Mouse (Mus musculus) midbrain, postnatal 0 days (tissue): ENCODE data around the gene Dhx16. TPM values are rescaled to one million over a fixed set of nuclear protein-coding genes. Genes with fewer than 3 reads are reported as not detected.

ENCODE experiments used
- ATAC-seq: fragments of 200-750 bp; cut with Nextera tagmentation; 2 replicates; pipeline ENCODE4 v1.8.0; 2017; ENCODE audit warnings: moderate number of reproducible peaks, mild to moderate bottlenecking, moderate TSS enrichment, moderate library complexity; ENCODE audit not compliant: low FRiP score
- DNase-seq: peaks from one replicate; pipeline ENCODE4 v3.0.0-alpha.2; 2015; ENCODE audit warnings: low spot score
- H3K27ac ChIP-seq: fragments of 300-500 bp; sonication (generic); 2 replicates; pipeline ENCODE4 v1.5.1; 2014; ENCODE audit warnings: low read depth, mild to moderate bottlenecking, low read length, mixed read lengths
- H3K27me3 ChIP-seq: fragments of 300-500 bp; sonication (generic); 2 replicates; pipeline ENCODE4 v1.6.1; 2014; ENCODE audit warnings: low read length, control low read depth, mixed read lengths; ENCODE audit not compliant: insufficient read depth
- H3K36me3 ChIP-seq: fragments of 300-500 bp; sonication (generic); 2 replicates; pipeline ENCODE4 v1.6.1; 2014; ENCODE audit warnings: low read length, control low read depth, mixed read lengths; ENCODE audit not compliant: insufficient read depth
- H3K4me1 ChIP-seq: fragments of 300-500 bp; sonication (generic); 2 replicates; pipeline ENCODE4 v1.6.1; 2014; ENCODE audit warnings: mild to moderate bottlenecking, control low read depth, antibody characterized with exemption, low read length, mixed read lengths; ENCODE audit not compliant: insufficient read depth
- H3K4me2 ChIP-seq: fragments of 300-500 bp; sonication (generic); 2 replicates; pipeline ENCODE4 v1.6.1; 2014; ENCODE audit warnings: low read depth, mild to moderate bottlenecking, low read length, mixed read lengths; ENCODE audit not compliant: poor library complexity, severe bottlenecking
- H3K4me3 ChIP-seq: fragments of 300-500 bp; sonication (generic); 2 replicates; pipeline ENCODE4 v1.5.1; 2014; ENCODE audit warnings: low read depth, mild to moderate bottlenecking, low read length, moderate library complexity
- H3K9ac ChIP-seq: fragments of 300-500 bp; sonication (generic); replicated peaks from 2 replicates; pipeline ENCODE4 v1.6.1; 2014; ENCODE audit warnings: mild to moderate bottlenecking, low read length, moderate library complexity, mixed read lengths; ENCODE audit not compliant: poor library complexity, severe bottlenecking
- H3K9me3 ChIP-seq: fragments of 300-500 bp; sonication (generic); 2 replicates; pipeline ENCODE4 v1.6.1; 2016; ENCODE audit warnings: low read length, control low read depth
- CTCF ChIP-seq: IDR thresholded peaks from 2 replicates; pipeline ENCODE4 v1.5.1; 2016; ENCODE audit warnings: antibody characterized with exemption, mild to moderate bottlenecking
- WGBS: fragments of 180-500 bp; shearing (Covaris S2); extraction: QIAGEN DNeasy Blood & Tissue Kit; methylation state at CpG from one replicate; pipeline ENCODE4 v1.1.7; 2014; 5-methylcytosine and 5-hydroxymethylcytosine counted together
- polyA plus RNA-seq: library from polyadenylated mRNA; unstranded; fragments of >200 nt; fragmentation: Nextera tagmentation; extraction: Ambion mirVana; gene quantifications from 2 replicates; pipeline ENCODE4 v1.2.1, GENCODE M21; 2015
- total RNA-seq: library from RNA; depleted of rRNA; stranded (reverse); fragments of >200 nt; gene quantifications from 2 replicates; pipeline ENCODE4 v1.2.3, GENCODE M21; 2014

Dhx16 gene
- total and polyA plus RNA-seq, 2 experiments from 2014 or later, result 25.1 to 26.7 TPM

DNA sequence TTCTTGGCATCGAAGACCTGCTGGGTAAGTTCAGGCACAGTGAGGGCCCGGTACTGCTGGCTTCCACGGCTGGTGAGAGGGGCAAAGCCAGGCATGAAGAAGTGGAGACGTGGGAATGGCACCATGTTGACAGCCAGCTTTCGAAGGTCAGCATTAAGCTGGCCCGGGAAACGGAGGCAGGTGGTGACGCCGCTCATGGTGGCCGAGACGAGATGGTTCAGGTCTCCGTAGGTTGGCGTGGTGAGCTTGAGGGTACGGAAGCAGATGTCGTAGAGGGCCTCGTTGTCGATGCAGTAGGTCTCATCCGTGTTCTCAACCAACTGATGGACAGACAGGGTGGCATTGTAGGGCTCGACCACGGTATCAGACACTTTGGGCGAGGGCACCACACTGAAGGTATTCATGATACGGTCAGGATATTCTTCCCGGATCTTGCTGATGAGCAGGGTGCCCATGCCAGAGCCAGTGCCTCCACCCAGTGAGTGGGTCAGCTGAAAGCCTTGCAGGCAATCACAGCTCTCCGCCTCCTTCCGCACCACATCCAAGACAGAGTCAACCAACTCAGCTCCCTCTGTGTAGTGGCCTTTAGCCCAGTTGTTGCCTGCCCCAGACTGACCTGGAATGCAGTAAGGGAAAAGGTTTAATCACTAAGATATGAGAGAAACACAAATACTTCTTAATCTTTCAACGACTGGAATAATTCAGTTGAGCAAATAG, 44.0 kb upstream of the Dhx16 start:
- peak overlapping the region; percentile 71 for H3K4me3 ChIP-seq
- H3K27me3 ChIP-seq, result no peaks in the 10 kb centered on the region
- 72% methylated on average over 26 of the region's 26 CpGs for WGBS
- DNase-seq, result no peak
- H3K9ac ChIP-seq, result peak overlapping the region; percentile 19; the same call in 1 of the 2 replicates
- ATAC-seq, result no peak
- no peaks in the 10 kb centered on the region for H3K9me3 ChIP-seq
- peaks cover 29% of the 10 kb centered on the region for H3K36me3 ChIP-seq
- 0 out of 2 replicates have a peak overlapping the region, but pooled peaks have one; percentile 95 for H3K27ac ChIP-seq
- H3K4me1 ChIP-seq, result no peaks in the 10 kb centered on the region; the same call in 1 of the 2 replicates
- no peak for TF ChIP-seq CTCF
- peak overlapping the region; percentile 75 for H3K4me2 ChIP-seq

GRCm38 (mm10) chr17:35836178-35836965, 43.2 kb upstream of the Dhx16 start:
- Histone ChIP-seq H3K4me3 (peak overlapping the region; percentile 71), H3K4me1 (no peaks in the 10 kb centered on the region; the same call in 1 of the 2 replicates), H3K9ac (peak overlapping the region; percentile 97), H3K9me3 (no peaks in the 10 kb centered on the region), H3K27me3 (no peaks in the 10 kb centered on the region), H3K36me3 (peaks cover 29% of the 10 kb centered on the region), H3K27ac (peak overlapping the region; percentile 95), H3K4me2 (peak overlapping the region; percentile 75)
- WGBS, result 7% methylated on average over 23 of the region's 24 CpGs
- ATAC-seq (peak; percentile 6; the same call in 1 of the 2 replicates), DNase-seq (peak; percentile 97)
- peak; percentile 95 for TF ChIP-seq CTCF

- peak; percentile 92 for DNase-seq
- H3K4me2 ChIP-seq, result peak overlapping the region; percentile 75
- peak; percentile 47 for ATAC-seq
- peak overlapping the region; percentile 71 for H3K4me3 ChIP-seq
- TF ChIP-seq CTCF, result no peak
- H3K27me3 ChIP-seq, result no peaks in the 10 kb centered on the region
- no peaks in the 10 kb centered on the region; the same call in 1 of the 2 replicates for H3K4me1 ChIP-seq
- peak overlapping the region; percentile 95 for H3K27ac ChIP-seq
- peaks cover 29% of the 10 kb centered on the region for H3K36me3 ChIP-seq
- H3K9ac ChIP-seq, result peak overlapping the region; percentile 97
- no peaks in the 10 kb centered on the region for H3K9me3 ChIP-seq
- WGBS, result 0% methylated on average over 22 of the region's 25 CpGs
Observed at GRCm38 (mm10) chr17:35836991-35837422, 42.6 kb upstream of the Dhx16 start.

GRCm38 (mm10) chr17:35837487-35837886, 42.1 kb upstream of the Dhx16 start:
- Histone ChIP-seq H3K4me3 (peak overlapping the region; percentile 71), H3K4me2 (peak overlapping the region; percentile 75), H3K27me3 (no peaks in the 10 kb centered on the region), H3K27ac (peak overlapping the region; percentile 95), H3K9ac (peak overlapping the region; percentile 97), H3K36me3 (peaks cover 25% of the 10 kb centered on the region), H3K4me1 (no peaks in the 10 kb centered on the region; the same call in 1 of the 2 replicates), H3K9me3 (no peaks in the 10 kb centered on the region)
- 0% methylated on average over 18 of the region's 18 CpGs for WGBS
- TF ChIP-seq CTCF, result no peak
- ATAC-seq, result peak; percentile 6; the same call in 1 of the 2 replicates
- peak; percentile 70 for DNase-seq

- peak within 1 kb of the TSS; percentile 71 for H3K4me3 ChIP-seq
- TF ChIP-seq CTCF, result no peak
- H3K9ac ChIP-seq, result peak within 1 kb of the TSS; percentile 97
- peaks cover 19% of the 10 kb centered on the region for H3K36me3 ChIP-seq
- no peaks in the 10 kb centered on the region for H3K9me3 ChIP-seq
- ATAC-seq (peak; percentile 73), DNase-seq (peak; percentile 99)
- H3K27me3 ChIP-seq, result no peaks in the 10 kb centered on the region
- no peaks in the 10 kb centered on the region; the same call in 1 of the 2 replicates for H3K4me1 ChIP-seq
- WGBS, result under 1% methylated on average over 29 of the region's 29 CpGs
- peak within 1 kb of the TSS; percentile 95 for H3K27ac ChIP-seq
- peak within 1 kb of the TSS; percentile 75 for H3K4me2 ChIP-seq
Observed at GRCm38 (mm10) chr17:35838122-35838544, 41.5 kb upstream of the Dhx16 start, which contains the start of gene Tubb5. Gene Tubb5 (minus strand): TSS chr17:35838306.
